Mouse (Mus musculus) kidney, adult 18-20 months (tissue): Measurements from ENCODE around the gene Amz2.

Experiments
- DNase-seq: peaks from one replicate; pipeline ENCODE4 v3.0.0; 2021

Amz2 gene

GRCm38 (mm10) chr11:109496475-109496993 lies 70.8 kb downstream of the Amz2 start:
- no peak for DNase-seq

- no peak for DNase-seq
Observed at GRCm38 (mm10) chr11:109496996-109497714, 71.4 kb downstream of the Amz2 start.

- no peak for DNase-seq
Observed at GRCm38 (mm10) chr11:109497990-109498389, 72.2 kb downstream of the Amz2 start.

GRCm38 (mm10) chr11:109500206-109500605 lies 74.5 kb downstream of the Amz2 start:
- DNase-seq = peak; percentile 62
